Comparison of ENCODE assay signal across 21 mouse cellular contexts in genomic region chr2:29651876-29652275, GRCm38 (mm10). TPM values are rescaled to one million over a fixed set of nuclear protein-coding genes. Genes with fewer than 3 reads are reported as not detected.
DNase-seq lines count a peak whose midpoint lies in the region; ATAC-seq and TF ChIP-seq lines count a peak whose summit lies in the region.
"Had no signal": no experiment of that assay in that cellular context is flagged by ENCODE, and none has a peak within 500 bp of the region (broad histone marks: within the 10 kb centered on the region; RNA-seq: fewer than 3 reads in every experiment).

No protein-coding gene starts in this region.

- peak; percentile 62 for DNase-seq in cerebellum, adult 11-12 months
- DNase-seq in cerebellum, postnatal 4 days (ENCODE audit: low spot score in 2 of 2) = no peak
- peak; percentile 61 to 74 for DNase-seq in cerebellum, adult 18-20 months
- peak; percentile 61 to 62 for DNase-seq in cerebellum, postnatal 10 days
- peak; percentile 54 for DNase-seq in stomach, postnatal 0 days (ENCODE audit: low spot score)
- no peak for DNase-seq in urinary bladder, postnatal 14 days (ENCODE audit: low spot score)
- no peak for DNase-seq in MN1 (ENCODE audit: low spot score)
- DNase-seq: adrenal gland, postnatal 25 days; heart, postnatal 10 days; kidney, adult 18-20 months; kidney, postnatal 25 days; lung, postnatal 36 days; thymus, postnatal 14 days had no signal

- TF ChIP-seq EP300 in stomach, postnatal 0 days (optimal IDR thresholded peaks at IDR 0.05) = no peak

- H3K4me3 ChIP-seq in stomach, postnatal 0 days (ENCODE audit: low read depth, low read length) = no peak overlapping the region
- H3K4me3 ChIP-seq: forebrain, embryonic 13.5 days; heart, embryonic 13.5 days; kidney, embryonic 15.5 days; limb, embryonic 12.5 days; megakaryocyte, embryonic 14.5 days; midbrain, embryonic 12.5 days had no signal

- H3K27ac ChIP-seq in stomach, postnatal 0 days (replicated peaks) = no peak overlapping the region
- H3K27ac ChIP-seq: forebrain, embryonic 13.5 days; heart, embryonic 13.5 days; hindbrain, embryonic 14.5 days; kidney, embryonic 15.5 days; limb, embryonic 12.5 days; midbrain, embryonic 12.5 days had no signal

- peak; percentile 65 for ATAC-seq in stomach, postnatal 0 days (ENCODE audit: low FRiP score, low TSS enrichment)
- ATAC-seq: forebrain, embryonic 13.5 days had no signal

- no peaks in the 10 kb centered on the region; the same call in 1 of the 2 replicates for H3K4me1 ChIP-seq in stomach, postnatal 0 days (replicated peaks; ENCODE audit: control insufficient read depth, insufficient read depth)

- H3K36me3 ChIP-seq in stomach, postnatal 0 days (ENCODE audit: control insufficient read depth, insufficient read depth, low read length) = no peaks in the 10 kb centered on the region
- H3K36me3 ChIP-seq: heart, embryonic 13.5 days; kidney, embryonic 15.5 days; limb, embryonic 12.5 days; midbrain, embryonic 12.5 days had no signal

- no peak overlapping the region for H3K9ac ChIP-seq in stomach, postnatal 0 days (ENCODE audit: low read length)
- H3K9ac ChIP-seq: forebrain, embryonic 13.5 days; heart, embryonic 13.5 days; hindbrain, embryonic 14.5 days; kidney, embryonic 15.5 days; limb, embryonic 12.5 days; midbrain, embryonic 12.5 days had no signal

- H3K27me3 ChIP-seq in stomach, postnatal 0 days (ENCODE audit: control insufficient read depth, insufficient read depth, low read length) = no peaks in the 10 kb centered on the region
- H3K27me3 ChIP-seq: forebrain, embryonic 13.5 days; heart, embryonic 13.5 days; limb, embryonic 12.5 days; megakaryocyte, embryonic 14.5 days; midbrain, embryonic 12.5 days had no signal

- no peaks in the 10 kb centered on the region for H3K9me3 ChIP-seq in stomach, postnatal 0 days (ENCODE audit: control insufficient read depth, low read length)
- H3K9me3 ChIP-seq: forebrain, embryonic 13.5 days; heart, embryonic 13.5 days; kidney, embryonic 15.5 days; limb, embryonic 12.5 days; megakaryocyte, embryonic 14.5 days; midbrain, embryonic 12.5 days had no signal

- no peak overlapping the region for H3K4me2 ChIP-seq in stomach, postnatal 0 days (replicated peaks; ENCODE audit: low read depth)
- H3K4me2 ChIP-seq: forebrain, embryonic 13.5 days; heart, embryonic 13.5 days; hindbrain, embryonic 14.5 days; kidney, embryonic 15.5 days; limb, embryonic 12.5 days; liver, embryonic 11.5 days; midbrain, embryonic 12.5 days had no signal

- TF ChIP-seq CTCF in stomach, postnatal 0 days (IDR thresholded peaks at IDR 0.05; ENCODE audit: low read depth) = no peak

- 74% methylated on average over 5 of the region's 5 CpGs for WGBS in stomach, postnatal 0 days

RNA-seq across cellular contexts. Expression of gene Rapgef1, which starts 32.4 kb away (rescaled TPM):
- polyA plus RNA-seq in stomach, postnatal 0 days (2015; fragmentation: Nextera tagmentation; extraction: Ambion mirVana) = 7.2 and 7.6 TPM in 2 replicates

Comparison
In these comparisons a context has a peak if more than half of its experiments do, and no peak if none do; other contexts are left out.
1. DNase-seq: peak in cerebellum, adult 11-12 months (single experiment), cerebellum, adult 18-20 months (2 of 2), cerebellum, postnatal 10 days (2 of 2) and stomach, postnatal 0 days (single experiment); none in cerebellum, postnatal 4 days (0 of 2), urinary bladder, postnatal 14 days (single experiment) and MN1 (single experiment).